Mouse (Mus musculus): Measurements from ENCODE around the gene Sema6b.
"Not testable (repeated sequence)": the region's sequence is repeated elsewhere in the genome, so short reads cannot be mapped to it uniquely, and the experiment has no call there.

Sema6b gene

DNA sequence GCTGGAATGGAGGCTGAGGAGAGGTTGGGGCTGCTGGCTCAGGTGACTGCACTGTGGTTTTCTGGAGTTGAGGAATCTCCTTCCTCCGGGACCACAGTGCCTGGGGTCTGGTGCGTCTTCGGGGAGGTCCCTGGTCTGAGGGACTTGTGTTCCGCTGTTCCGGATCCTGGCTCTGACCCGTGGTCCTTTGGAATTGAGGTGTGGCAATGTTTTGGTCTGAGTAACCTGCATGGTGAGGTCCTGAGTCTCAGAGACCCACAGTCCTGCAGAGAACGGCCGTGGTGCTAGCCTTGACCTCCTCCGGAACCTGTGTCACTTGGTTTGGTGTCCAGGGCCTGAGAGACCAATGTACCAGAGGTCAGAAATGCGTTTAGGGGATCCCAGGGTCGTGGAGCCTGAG, 60.2 kb downstream of the Sema6b start:
- DNase-seq: no peak

DNA sequence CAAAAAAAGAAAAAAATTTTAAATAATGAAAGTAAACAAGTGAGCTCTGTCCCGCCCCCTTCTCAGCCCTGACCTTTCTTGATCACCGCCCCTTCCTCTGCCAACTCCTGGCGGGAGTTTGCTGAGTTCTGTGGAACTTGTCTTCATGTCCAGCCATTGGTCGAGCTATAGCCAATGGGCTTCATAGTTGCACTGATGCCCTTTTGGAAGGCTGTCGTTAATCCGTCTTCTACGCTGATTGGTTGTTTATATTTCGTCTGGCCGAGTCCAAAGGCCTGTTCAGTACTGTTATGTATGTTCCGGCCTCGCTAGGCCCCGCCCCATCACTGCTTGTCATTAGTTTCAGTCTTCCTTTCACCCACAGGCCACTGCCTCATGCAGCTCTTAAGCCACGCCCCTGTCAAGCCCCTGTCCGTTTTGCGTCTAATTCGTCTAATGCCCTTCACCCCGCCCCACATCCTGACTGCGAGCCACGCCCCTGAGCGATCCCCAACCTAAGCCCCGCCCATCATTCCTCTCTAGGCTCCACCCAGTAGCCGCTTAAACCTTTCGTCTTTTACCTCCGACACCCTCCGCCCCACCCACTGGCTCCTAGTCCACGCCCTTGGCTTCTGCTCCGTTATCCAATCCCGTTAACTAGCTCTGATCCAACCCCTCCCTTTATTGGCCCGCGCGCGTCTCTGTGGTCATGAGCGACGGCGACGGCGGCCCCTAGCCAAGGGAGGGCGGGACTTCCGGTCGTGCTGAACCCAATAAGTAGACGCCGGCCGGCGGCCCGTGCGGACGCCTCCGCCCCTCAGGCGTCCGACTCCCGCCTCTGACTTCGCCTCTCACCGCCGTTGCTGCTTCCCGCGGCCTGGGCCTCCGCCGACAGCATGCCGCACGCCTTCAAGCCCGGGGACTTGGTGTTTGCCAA, 61.0 kb downstream of the Sema6b start, which contains the start of gene Hdgfl2:
TSS of gene Hdgfl2 (plus strand) at position 755 of the 916 bp plus-strand sequence.
- peak; percentile 100 for DNase-seq

DNA sequence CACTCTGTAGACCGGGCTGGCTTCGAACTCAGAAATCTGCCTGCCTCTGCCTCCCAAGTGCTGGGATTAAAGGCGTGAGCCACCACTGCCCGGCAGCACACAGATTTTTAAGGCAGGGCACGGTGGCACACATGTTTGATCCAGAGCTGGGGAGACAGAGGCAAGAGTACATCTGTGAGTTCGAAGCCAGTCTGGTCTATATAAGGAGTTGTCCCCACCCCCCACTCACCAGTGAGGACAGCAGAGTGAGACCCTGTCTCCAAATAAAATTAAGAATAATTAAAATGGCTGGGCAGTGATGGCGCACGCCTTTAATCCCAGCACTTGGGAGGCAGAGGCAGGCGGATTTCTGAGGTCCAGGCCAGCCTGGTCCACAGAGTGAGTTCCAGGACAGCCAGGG, 61.8 kb downstream of the Sema6b start:
- DNase-seq: not testable (repeated sequence)

DNA sequence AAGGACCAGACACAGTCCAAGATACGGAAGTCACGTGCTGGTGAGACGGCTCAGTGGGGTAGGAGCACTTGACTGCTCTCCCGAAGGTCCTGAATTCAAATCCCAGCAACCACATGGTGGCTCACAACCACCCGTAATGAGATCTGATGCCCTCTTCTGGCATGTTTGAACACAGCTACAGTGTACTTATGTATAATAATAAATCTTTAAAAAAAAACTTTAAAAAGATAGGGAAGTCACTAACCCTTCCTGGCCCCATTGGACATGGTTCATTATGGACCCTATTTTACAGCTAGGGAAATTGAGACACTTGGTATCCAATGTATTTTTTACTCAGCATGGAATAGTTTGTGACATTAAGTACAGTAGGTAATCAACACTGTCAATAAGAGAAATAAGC, 62.6 kb downstream of the Sema6b start:
- no peak for DNase-seq

DNA sequence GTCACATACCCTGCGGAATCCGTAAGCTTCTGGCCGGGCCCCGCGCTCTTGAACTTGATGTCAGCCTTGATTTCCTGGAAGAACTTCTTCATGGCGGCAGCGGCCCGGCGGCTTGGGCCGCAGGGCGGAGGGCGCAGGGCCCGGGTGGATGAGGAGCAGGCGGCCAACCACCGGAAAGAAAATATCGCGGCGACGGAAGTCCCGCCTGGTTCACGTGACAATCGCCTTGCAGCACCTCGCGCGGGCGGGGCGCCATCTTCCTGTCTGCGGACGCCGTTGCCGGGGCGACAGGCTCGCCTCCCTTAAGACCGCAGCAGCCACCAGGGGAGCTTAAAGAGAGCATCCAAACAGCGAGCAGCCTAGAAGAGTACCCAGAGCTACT, 65.3 kb downstream of the Sema6b start, which contains the start of gene Ubxn6:
TSS of gene Ubxn6 (minus strand) at position 202 of the 382 bp plus-strand sequence.
- peak; percentile 99 for DNase-seq

DNA sequence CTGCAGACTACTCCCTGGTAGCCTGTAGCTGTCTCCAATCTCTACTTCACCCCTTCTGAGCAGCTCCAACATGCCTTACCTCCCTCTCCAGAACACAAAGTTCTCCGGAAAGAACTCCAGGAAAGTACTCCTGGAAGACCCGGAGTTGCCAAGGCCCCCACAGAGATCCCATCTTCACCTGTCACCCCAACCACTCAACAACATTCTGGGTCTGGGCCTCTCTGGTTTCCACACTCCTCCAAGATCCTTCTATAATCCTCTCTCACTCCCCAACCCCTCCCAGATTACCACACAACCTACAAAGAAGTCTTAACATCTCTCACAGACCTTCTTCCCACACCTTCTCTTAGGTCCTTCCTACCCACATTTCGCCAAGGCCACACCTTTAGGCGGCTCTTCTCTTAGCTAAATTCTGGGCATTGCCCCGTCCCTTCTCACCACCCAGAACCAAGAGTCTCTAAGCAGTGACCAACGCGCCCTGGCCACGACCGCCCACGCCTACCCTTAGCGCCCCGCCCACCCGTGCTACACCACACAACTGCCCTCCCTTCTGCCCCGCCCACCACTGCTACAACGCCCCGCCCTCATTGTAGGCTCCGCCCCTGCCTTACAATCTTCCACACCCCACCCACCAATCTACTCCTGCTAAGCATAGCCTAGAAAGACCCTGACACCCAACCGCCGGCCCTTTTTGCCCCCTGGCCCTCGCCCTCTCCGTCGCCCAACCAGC, 65.9 kb downstream of the Sema6b start:
- DNase-seq: peak; percentile 74

Data from right cerebral cortex, adult 18-20 months (tissue).